Mouse (Mus musculus) liver, adult 2 months (tissue): ENCODE measurements around the gene Ms4a5. TPM values are rescaled to one million over a fixed set of nuclear protein-coding genes. Genes with fewer than 3 reads are reported as not detected.
"Not testable (repeated sequence)": the region's sequence is repeated elsewhere in the genome, so short reads cannot be mapped to it uniquely, and the experiment has no call there.

ENCODE experiments used
- DNase-seq: peaks from one replicate; pipeline ENCODE4 v3.0.0-alpha.2; 2011; ENCODE audit warnings: low read depth, low spot score; ENCODE audit errors: extremely low read depth
- H3K27ac ChIP-seq: fragments of 200-500 bp; replicated peaks from 2 replicates; pipeline ENCODE4 v1.5.1; 2012; ENCODE audit warnings: low read depth, mild to moderate bottlenecking, control low read depth, inconsistent platforms, low read length; ENCODE audit not compliant: insufficient read depth
- H3K27me3 ChIP-seq: fragments of 200-500 bp; 2 replicates; pipeline ENCODE4 v1.6.1; 2012; ENCODE audit warnings: mild to moderate bottlenecking, moderate library complexity, low read length, inconsistent platforms; ENCODE audit not compliant: control insufficient read depth, insufficient read depth
- H3K36me3 ChIP-seq: fragments of 200-500 bp; 2 replicates; pipeline ENCODE4 v1.6.1; 2012; ENCODE audit warnings: low read length, inconsistent platforms; ENCODE audit not compliant: control insufficient read depth, insufficient read depth
- H3K4me1 ChIP-seq: fragments of 200-500 bp; 2 replicates; pipeline ENCODE4 v1.6.1; 2011; ENCODE audit warnings: low read length; ENCODE audit not compliant: control insufficient read depth, insufficient read depth
- H3K4me3 ChIP-seq: fragments of 200-500 bp; 2 replicates; pipeline ENCODE4 v1.5.1; 2011; ENCODE audit warnings: low read depth, mild to moderate bottlenecking, control low read depth, low read length, moderate library complexity; ENCODE audit not compliant: insufficient read depth
- H3K79me2 ChIP-seq: fragments of 200-500 bp; 2 replicates; pipeline ENCODE4 v1.6.1; 2012; ENCODE audit warnings: inconsistent platforms, mild to moderate bottlenecking, low read length, moderate library complexity; ENCODE audit not compliant: control insufficient read depth, insufficient read depth
- H3K9ac ChIP-seq: fragments of 200-500 bp; 2 replicates; pipeline ENCODE4 v1.6.1; 2012; ENCODE audit warnings: low read depth, mild to moderate bottlenecking, control low read depth, inconsistent platforms, low read length
- CTCF ChIP-seq: fragments of 200-500 bp; IDR thresholded peaks from 2 replicates; pipeline ENCODE4 v1.5.1; 2011; ENCODE audit warnings: low read depth, low read length, control low read depth
- POLR2A ChIP-seq: fragments of 200-500 bp; IDR thresholded peaks from 2 replicates; pipeline ENCODE4 v1.6.1; 2011; ENCODE audit warnings: low read length, control low read depth; ENCODE audit not compliant: insufficient read depth; ENCODE audit errors: extremely low read depth
- WGBS: fragments of 180-500 bp; shearing (Covaris S2); methylation state at CpG from one replicate; pipeline ENCODE4 v1.1.7; 2018; 5-methylcytosine and 5-hydroxymethylcytosine counted together
- polyA plus RNA-seq: library from polyadenylated mRNA; depleted of rRNA; stranded (reverse); fragments of >200 nt; gene quantifications from 2 replicates; pipeline ENCODE4 v1.2.3, GENCODE M21; 2012
- total RNA-seq: library from RNA; depleted of rRNA; stranded (reverse); fragments of >200 nt; gene quantifications from 2 replicates; pipeline ENCODE4 v1.2.3, GENCODE M21; 2014

Gene Ms4a5
- total and polyA plus RNA-seq, 2 experiments: not detected

GRCm38 (mm10) chr19:11266052-11266845 lies 17.4 kb downstream of the Ms4a5 start, which contains the start of gene Ms4a1:
TSS of gene Ms4a1 (minus strand) at chr19:11266241.
- DNase-seq: peak; percentile 3
- no peak within 1 kb of the TSS for H3K4me3 ChIP-seq
- H3K27ac ChIP-seq: no peak within 1 kb of the TSS
- no peaks in the 10 kb centered on the region for H3K36me3 ChIP-seq
- TF ChIP-seq POLR2A (no peak), CTCF (no peak)
- H3K9ac ChIP-seq: no peak within 1 kb of the TSS
- H3K79me2 ChIP-seq: no peaks in the 10 kb centered on the region
- H3K4me1 ChIP-seq: no peaks in the 10 kb centered on the region
- WGBS: 86% methylated on average over 8 of the region's 8 CpGs
- no peaks in the 10 kb centered on the region; the same call in 1 of the 2 replicates for H3K27me3 ChIP-seq

GRCm38 (mm10) chr19:11264602-11265185 lies 19.0 kb downstream of the Ms4a5 start:
- WGBS: 75% methylated on average over 9 of the region's 9 CpGs
- Histone ChIP-seq H3K27me3 (no peaks in the 10 kb centered on the region; the same call in 1 of the 2 replicates), H3K36me3 (no peaks in the 10 kb centered on the region), H3K4me3 (no peak overlapping the region), H3K9ac (no peak overlapping the region), H3K79me2 (no peaks in the 10 kb centered on the region), H3K27ac (no peak overlapping the region), H3K4me1 (no peaks in the 10 kb centered on the region)
- TF ChIP-seq POLR2A (no peak), CTCF (no peak)
- no peak for DNase-seq

GRCm38 (mm10) chr19:11263549-11263948 lies 20.1 kb downstream of the Ms4a5 start:
- Histone ChIP-seq H3K4me1 (no peaks in the 10 kb centered on the region), H3K4me3 (no peak overlapping the region), H3K79me2 (no peaks in the 10 kb centered on the region), H3K27me3 (no peaks in the 10 kb centered on the region; the same call in 1 of the 2 replicates), H3K36me3 (no peaks in the 10 kb centered on the region), H3K9ac (no peak overlapping the region), H3K27ac (no peak overlapping the region)
- TF ChIP-seq CTCF: no peak
- TF ChIP-seq POLR2A: no peak
- 71% methylated on average over 3 of the region's 3 CpGs for WGBS
- peak; percentile 12 for DNase-seq

- not testable (repeated sequence) for H3K79me2 ChIP-seq, H3K9ac ChIP-seq, H3K4me1 ChIP-seq, H3K4me3 ChIP-seq, H3K36me3 ChIP-seq, H3K27ac ChIP-seq, H3K27me3 ChIP-seq
- DNase-seq: peak; percentile 5
- WGBS: 70% methylated on average over 4 of the region's 4 CpGs
These were observed 20.7 kb downstream of the Ms4a5 start for GRCm38 (mm10) chr19:11262932-11263331.

- TF ChIP-seq POLR2A (no peak), CTCF (no peak)
- H3K27ac ChIP-seq: no peak overlapping the region
- no peak overlapping the region for H3K4me3 ChIP-seq
- 89% methylated on average over 2 of the region's 2 CpGs for WGBS
- no peak overlapping the region for H3K9ac ChIP-seq
- H3K4me1 ChIP-seq: no peaks in the 10 kb centered on the region
- no peak for DNase-seq
- no peaks in the 10 kb centered on the region; the same call in 1 of the 2 replicates for H3K27me3 ChIP-seq
- H3K79me2 ChIP-seq: no peaks in the 10 kb centered on the region
- no peaks in the 10 kb centered on the region for H3K36me3 ChIP-seq
These were observed 22.2 kb downstream of the Ms4a5 start for GRCm38 (mm10) chr19:11261522-11261921.

GRCm38 (mm10) chr19:11244230-11244629 lies 39.4 kb downstream of the Ms4a5 start:
- peak; percentile 28 for DNase-seq
- no peaks in the 10 kb centered on the region for H3K79me2 ChIP-seq
- no peak overlapping the region for H3K9ac ChIP-seq
- TF ChIP-seq POLR2A: no peak
- TF ChIP-seq CTCF: no peak
- H3K27me3 ChIP-seq: no peaks in the 10 kb centered on the region
- H3K4me3 ChIP-seq: no peak overlapping the region
- H3K36me3 ChIP-seq: no peaks in the 10 kb centered on the region
- H3K27ac ChIP-seq: no peak overlapping the region
- H3K4me1 ChIP-seq: no peaks in the 10 kb centered on the region; the same call in 1 of the 2 replicates
